11 mouse cellular contexts compared by ENCODE assay signal in the genomic region with DNA sequence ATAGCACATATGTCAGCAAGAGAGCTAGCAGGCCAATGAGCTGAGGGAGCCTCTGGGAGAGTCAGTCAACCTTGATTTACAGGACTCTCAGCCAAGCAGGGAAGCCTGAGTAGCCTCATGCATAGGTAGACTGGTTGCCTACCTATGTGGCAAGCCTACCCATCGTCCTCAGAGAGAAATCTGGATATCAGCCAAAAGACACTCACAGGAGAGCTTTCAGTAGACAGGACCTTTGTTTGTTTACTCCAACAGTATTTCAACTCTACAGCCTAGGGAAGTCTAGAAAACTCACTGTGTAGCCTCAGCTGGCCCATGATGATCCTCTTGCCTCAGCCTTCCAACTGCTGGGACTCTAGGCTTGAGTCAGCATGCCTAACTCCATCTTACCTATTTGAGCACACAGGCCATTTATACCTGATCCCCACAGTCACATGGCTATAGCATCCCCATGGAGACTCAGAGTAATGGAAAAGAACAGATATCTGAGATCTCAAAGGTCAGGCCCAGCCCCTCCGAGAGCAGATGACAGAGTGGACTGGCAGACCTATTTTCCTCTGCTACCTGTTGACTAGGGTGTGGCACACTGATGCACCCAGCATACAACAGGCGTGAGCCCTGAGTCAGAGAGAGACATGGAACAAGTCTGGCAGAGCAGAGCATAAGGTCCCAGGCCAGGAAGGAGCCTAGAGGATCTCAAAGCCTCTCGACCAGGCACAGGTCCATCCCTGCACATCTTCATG.
"Had no signal": no experiment of that assay in that cellular context is flagged by ENCODE, and none has a peak within 500 bp of the region (broad histone marks: within the 10 kb centered on the region; RNA-seq: fewer than 3 reads in every experiment).

No protein-coding gene starts in this region.

- H3K27me3 ChIP-seq: limb, embryonic 15.5 days; lung, embryonic 15.5 days; midbrain, embryonic 12.5 days had no signal

- H3K4me2 ChIP-seq: limb, embryonic 15.5 days; lung, embryonic 15.5 days; midbrain, embryonic 12.5 days had no signal

- H3K9me3 ChIP-seq: limb, embryonic 15.5 days; lung, embryonic 15.5 days; megakaryocyte, embryonic 14.5 days; midbrain, embryonic 12.5 days had no signal

- H3K9ac ChIP-seq: limb, embryonic 15.5 days; lung, embryonic 15.5 days; midbrain, embryonic 12.5 days had no signal

- ATAC-seq: hindbrain, postnatal 0 days had no signal

- H3K4me3 ChIP-seq: limb, embryonic 15.5 days; lung, embryonic 15.5 days; midbrain, embryonic 12.5 days had no signal

- DNase-seq: kidney, adult 8-10 months; kidney, postnatal 25 days; right cerebral cortex, adult 18-20 months; right cerebral cortex, postnatal 25 days; thymus, postnatal 4 days had no signal

- H3K4me1 ChIP-seq: limb, embryonic 15.5 days; midbrain, embryonic 12.5 days had no signal

- H3K27ac ChIP-seq: hindbrain, postnatal 0 days; limb, embryonic 15.5 days; lung, embryonic 15.5 days; macrophage; midbrain, embryonic 12.5 days had no signal
